Mouse (Mus musculus) lung, postnatal 36 days (tissue): ENCODE data around the gene Smim20.
A peak's percentile ranks its signal among the peaks of the same experiment; 100 is the strongest.

Source experiments
- DNase-seq: peaks from one replicate; pipeline ENCODE4 v3.0.0; 2022; ENCODE audit warnings: mixed read lengths

Gene Smim20

DNA sequence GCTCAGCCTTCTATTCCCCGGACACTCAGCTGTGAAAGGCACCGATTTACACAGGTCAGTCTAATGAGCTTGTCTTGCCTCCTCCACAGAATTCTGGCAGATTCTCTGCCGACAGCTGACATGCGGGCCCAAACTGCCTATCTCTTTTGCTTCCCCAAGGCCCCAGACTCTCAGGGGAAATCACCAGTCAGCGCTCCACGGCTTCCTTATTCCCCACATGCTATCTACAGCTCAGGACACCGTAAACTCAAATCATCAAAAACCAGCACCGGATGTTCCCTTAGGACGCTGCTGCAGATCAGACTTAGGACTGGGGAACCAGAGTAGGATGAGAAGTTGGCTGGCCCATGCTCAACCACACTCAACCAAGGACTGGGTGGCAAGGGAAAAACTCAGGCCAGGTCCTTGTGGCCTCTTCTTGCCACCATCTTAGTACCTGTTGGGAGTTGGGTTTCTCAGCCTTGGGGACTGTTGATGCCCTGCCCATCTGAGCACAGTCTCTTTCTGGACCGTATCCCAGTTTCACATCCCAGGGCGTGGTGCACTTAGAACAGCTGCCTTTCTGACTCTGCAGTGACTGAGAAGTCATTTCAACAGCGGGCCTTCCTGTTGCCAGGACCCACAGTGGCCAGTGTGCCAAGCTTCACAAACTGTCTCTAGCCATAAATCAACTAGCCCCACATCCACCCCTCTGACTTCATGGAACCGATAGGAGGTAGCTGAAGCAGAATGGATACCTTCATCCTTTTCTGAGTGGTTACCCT is 47.7 kb downstream of the Smim20 start:
- DNase-seq, result peak; percentile 13

DNA sequence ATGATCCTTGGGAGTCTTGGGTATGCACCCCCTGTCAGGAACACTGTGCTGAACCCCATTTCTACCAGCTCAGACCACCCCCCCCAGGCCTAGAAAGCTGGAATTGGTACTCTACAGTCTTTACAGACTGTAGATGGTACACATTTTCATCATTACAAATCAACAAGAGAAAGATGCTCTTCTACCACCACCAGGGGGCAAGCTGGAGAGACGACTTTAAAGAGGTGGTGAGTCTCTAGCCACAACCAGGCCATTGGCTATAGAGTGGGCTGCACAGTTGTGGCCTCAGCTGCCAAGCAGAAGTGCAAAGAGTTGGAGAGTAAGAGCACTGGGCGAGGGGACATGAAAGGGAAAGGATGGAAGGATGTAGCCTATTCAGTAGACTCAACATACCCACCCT is 48.9 kb downstream of the Smim20 start:
- no peak for DNase-seq

DNA sequence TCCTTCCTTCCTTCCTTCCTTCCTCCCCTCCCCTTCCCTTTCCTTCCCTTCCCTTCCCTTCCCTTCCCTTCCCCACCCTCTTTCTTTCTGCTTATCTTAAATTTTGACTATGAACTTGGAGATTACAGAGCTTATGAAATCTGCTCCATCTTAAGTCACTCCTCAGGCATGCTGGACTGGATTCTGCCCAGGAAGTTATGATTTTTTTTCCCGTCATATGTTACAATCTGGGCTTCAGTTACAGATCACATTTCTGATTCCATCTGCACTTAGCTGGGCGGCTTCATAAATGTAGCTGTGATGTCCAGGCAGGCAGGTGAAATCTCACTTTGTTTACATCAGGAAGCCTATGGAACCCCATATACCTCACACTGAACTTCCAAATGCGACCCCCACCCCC is 50.5 kb downstream of the Smim20 start:
- peak; percentile 11 for DNase-seq

DNA sequence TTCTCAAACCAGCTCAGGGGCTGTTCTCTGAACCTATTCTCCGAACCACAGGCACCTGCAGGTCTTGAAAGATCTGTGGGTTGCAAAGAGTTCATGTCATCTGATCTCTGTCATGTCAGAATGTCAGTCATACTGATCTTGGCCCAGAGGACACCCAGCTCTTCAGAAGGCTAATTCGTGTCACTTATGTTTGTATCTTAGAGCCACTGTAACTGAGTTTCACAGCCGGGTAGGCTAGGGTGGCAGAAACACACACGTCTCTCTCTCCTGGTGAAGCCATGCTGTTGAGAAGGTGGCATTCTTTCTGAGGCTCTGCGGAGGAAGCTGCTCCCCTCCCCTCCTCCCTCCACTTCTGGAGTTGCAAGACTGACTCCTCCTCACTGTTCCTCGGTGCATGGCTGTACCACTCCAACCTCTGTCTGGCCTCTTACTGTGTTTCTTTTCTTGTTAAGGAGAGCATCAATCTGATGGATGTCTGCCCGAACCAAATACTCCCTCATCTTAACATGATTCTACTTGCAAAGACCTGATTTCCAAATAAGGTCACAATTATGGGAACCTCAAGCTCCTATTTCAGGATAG is 51.1 kb downstream of the Smim20 start:
- no peak for DNase-seq

DNA sequence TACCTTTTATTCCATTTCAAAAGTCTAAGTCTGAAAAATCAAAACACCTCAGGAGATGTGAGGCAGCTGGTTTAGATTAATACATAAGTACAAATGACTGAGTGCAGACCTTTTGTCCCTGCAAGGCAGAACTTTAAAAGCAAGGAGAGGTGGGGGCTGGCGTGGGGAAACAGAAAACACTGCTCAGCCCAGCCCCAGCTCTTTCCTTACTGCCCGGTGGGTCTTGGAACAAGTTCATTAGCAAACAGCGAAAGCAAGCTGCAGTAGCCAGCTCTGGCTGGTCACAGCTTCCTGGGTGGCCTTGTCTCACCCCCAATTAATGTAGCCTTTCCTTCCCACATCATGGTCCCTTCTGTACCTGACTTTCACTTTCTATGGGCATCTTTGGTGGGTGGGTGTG is 53.4 kb downstream of the Smim20 start:
- DNase-seq, result no peak

DNA sequence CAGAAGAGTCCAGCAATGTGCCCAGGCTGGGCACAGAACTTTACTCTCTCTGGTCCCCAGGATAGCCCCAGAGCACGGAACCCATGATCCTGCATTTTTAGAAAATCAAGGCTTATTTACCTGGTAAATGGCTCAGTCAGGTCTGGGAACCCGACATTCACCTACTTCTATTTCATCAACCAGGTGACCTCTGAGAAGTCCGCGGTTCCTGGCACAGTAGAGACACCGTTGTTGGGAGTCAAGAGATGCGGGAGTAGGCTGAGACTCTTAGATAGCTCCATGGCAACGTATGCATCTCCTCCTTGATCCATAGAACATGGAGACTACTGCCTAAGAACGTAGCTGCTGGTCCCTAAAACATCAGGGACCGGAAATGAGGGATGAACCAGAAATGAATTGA is 55.0 kb downstream of the Smim20 start:
- DNase-seq, result no peak

DNA sequence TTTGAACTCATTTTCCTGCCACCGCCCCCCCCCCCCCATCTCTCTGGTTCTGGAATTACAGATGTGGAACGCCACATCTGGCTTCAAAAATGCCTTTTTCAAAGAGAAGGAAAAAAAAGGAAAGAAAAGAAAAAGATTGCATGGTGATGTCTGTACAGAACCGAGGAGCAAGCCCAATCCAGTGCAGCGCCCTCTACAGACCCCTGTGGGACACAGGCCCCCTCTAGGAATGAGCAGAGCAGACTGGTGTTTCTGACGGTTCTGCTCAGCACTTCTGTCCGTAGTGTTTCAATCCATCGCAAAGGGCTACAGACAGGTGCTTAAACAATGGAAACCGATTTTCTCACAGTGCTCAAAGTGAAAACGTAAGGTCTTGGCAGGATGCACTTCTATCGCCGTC is 55.6 kb downstream of the Smim20 start:
- no peak for DNase-seq

DNA sequence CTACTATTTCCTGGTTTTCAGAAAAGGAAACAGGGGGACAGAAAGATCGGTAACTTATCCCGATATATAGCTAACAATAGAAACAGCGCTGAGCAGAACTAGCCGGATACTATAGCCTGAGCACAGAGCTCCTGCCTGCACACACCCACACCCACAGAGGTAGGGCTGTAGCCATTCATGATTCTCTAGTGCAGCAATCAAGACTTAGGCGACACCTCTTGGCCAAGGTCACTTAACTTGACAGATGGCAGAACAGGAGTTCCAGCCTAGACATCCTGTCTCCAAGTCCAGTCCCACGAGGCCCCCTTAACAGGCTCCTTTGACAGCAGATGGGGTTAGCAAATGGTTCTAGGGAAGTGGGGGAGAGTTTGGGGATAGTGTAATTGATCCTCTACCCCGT is 56.2 kb downstream of the Smim20 start:
- DNase-seq, result no peak

DNA sequence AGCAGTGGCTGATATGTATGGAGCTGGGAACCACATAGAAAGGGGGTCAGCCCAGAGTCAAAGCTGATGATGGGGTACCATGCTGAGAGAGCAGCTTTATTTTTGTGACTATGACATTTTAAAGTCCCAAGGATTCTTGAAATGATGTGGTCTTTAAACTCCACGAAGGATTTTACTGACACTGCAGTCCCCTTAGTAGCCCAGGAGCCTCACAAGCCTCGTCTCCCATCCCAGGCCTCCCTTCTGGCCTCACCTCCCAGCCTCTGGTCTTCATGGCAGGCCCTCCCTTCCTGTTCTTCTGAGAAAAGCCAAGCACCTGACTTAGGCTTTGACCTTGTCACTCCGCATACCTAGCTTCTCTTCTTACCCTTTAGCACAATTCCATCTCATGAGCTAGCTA is 57.4 kb downstream of the Smim20 start:
- DNase-seq, result no peak

DNA sequence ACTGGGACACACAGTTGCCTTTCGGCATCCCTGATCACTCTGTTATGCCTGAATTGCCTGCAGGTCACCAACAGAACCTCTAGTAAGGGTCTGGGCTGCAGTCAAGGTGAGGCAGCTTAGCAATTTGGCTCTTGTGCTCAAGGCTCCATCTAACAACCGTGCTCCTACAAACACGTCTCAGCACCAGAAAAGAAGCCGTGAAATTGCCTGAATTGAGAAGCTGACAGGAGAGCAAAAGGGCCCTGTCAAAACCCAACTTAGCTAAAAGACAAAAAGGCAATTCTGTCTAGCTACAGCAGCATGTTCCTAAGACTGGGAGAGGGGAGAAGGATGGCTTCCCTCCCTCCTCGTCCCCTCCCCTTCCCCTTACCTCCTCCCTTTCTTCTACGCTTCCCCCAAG is 57.9 kb downstream of the Smim20 start:
- no peak for DNase-seq

DNA sequence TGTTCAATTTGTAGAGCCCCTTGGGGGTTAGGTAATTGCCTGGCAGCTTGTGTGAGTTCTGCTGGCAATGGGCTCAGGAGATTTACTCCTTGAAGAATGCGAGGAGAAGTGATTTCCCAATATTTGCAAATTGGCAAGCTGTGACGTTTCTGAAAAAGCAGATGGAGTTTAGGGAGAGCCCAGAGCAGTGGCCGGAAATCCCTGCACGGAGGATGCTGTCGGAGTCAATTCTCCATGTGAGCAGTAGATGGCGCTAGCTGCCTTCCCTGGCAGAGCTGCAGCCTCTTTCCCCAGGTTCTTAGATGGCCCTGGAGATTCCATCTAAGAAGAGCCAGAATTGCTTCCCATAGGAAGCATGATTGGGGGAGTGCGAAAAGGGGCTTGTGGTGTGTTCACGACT is 59.1 kb downstream of the Smim20 start:
- DNase-seq, result peak; percentile 82

DNA sequence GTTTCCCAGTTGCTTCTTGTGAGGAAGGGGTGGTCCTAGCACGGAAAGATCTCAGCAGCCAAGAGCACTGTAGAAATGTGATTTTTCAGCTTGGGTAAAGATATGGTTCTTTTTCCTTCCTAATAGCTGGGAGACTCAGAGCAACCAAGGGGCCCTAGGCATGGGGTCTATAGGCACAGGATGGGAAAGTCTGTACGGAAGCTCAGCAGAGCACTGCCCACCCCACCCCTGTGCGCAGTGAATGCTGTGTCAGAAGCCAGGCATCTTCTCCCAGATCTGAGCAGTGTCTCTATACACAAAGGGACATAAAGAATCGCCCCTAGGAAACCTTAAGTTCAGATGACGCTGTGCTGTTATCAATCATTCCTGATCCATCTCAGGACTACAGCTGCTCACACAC is 59.6 kb downstream of the Smim20 start:
- no peak for DNase-seq
